Mouse (Mus musculus) hindbrain, embryonic 15.5 days (tissue): ENCODE data around the gene AA986860. TPM values are rescaled to one million over a fixed set of nuclear protein-coding genes. Genes with fewer than 3 reads are reported as not detected.
A peak's percentile ranks its signal among the peaks of the same experiment; 100 is the strongest.

Source experiments
- ATAC-seq: fragments of 200-750 bp; cut with Nextera tagmentation; 2 replicates; pipeline ENCODE4 v1.8.0; 2017; ENCODE audit warnings: low read depth, moderate number of reproducible peaks, moderate TSS enrichment; ENCODE audit not compliant: low FRiP score
- H3K27ac ChIP-seq: fragments of 300-500 bp; sonication (generic); replicated peaks from 2 replicates; pipeline ENCODE4 v1.5.1; 2015; ENCODE audit warnings: mild to moderate bottlenecking, inconsistent platforms
- H3K27me3 ChIP-seq: fragments of 300-500 bp; sonication (generic); 2 replicates; pipeline ENCODE4 v1.6.1; 2015; ENCODE audit warnings: control low read depth, inconsistent platforms
- H3K36me3 ChIP-seq: fragments of 300-500 bp; sonication (generic); 2 replicates; pipeline ENCODE4 v1.6.1; 2015; ENCODE audit warnings: control low read depth, inconsistent platforms
- H3K4me1 ChIP-seq: fragments of 300-500 bp; sonication (generic); replicated peaks from 2 replicates; pipeline ENCODE4 v1.6.1; 2015; ENCODE audit warnings: control low read depth, inconsistent platforms
- H3K4me2 ChIP-seq: fragments of 300-500 bp; sonication (generic); 2 replicates; pipeline ENCODE4 v1.6.1; 2015; ENCODE audit warnings: moderate library complexity, mild to moderate bottlenecking, inconsistent platforms
- H3K4me3 ChIP-seq: fragments of 300-500 bp; sonication (generic); 2 replicates; pipeline ENCODE4 v1.5.1; 2015; ENCODE audit warnings: mild to moderate bottlenecking, inconsistent platforms
- H3K9ac ChIP-seq: fragments of 300-500 bp; sonication (generic); 2 replicates; pipeline ENCODE4 v1.6.1; 2015; ENCODE audit warnings: inconsistent platforms
- H3K9me3 ChIP-seq: fragments of 300-500 bp; sonication (generic); 2 replicates; pipeline ENCODE4 v1.6.1; 2016; ENCODE audit warnings: control low read depth, inconsistent platforms
- WGBS: fragments of 180-500 bp; shearing (Covaris S2); methylation state at CpG from one replicate; pipeline ENCODE4 v1.1.7; 2015; 5-methylcytosine and 5-hydroxymethylcytosine counted together
- polyA plus RNA-seq: library from polyadenylated mRNA; unstranded; fragments of >200 nt; fragmentation: Nextera tagmentation; extraction: Ambion mirVana; gene quantifications from 2 replicates; pipeline ENCODE4 v1.2.1, GENCODE M21; 2015

AA986860 gene
- polyA plus RNA-seq = 0.39 and 0.56 TPM in 2 replicates

GRCm38 (mm10) chr1:130731741-130732337 is at the start of gene AA986860:
AA986860 (plus strand) TSS chr1:130731976.
- Histone ChIP-seq H3K27me3 (no peaks in the 10 kb centered on the region), H3K4me1 (no peaks in the 10 kb centered on the region), H3K9me3 (no peaks in the 10 kb centered on the region), H3K4me3 (no peak within 1 kb of the TSS), H3K36me3 (no peaks in the 10 kb centered on the region), H3K9ac (no peak within 1 kb of the TSS), H3K27ac (no peak within 1 kb of the TSS), H3K4me2 (peak within 1 kb of the TSS; percentile 20; the same call in 1 of the 2 replicates)
- WGBS = 6% methylated on average over 10 of the region's 10 CpGs
- peak; percentile 48; the same call in 1 of the 2 replicates for ATAC-seq

GRCm38 (mm10) chr1:130683905-130684304 is 47.9 kb upstream of the AA986860 start:
- Histone ChIP-seq H3K27ac (no peak overlapping the region), H3K9me3 (no peaks in the 10 kb centered on the region), H3K4me3 (no peak overlapping the region), H3K36me3 (peaks cover 8% of the 10 kb centered on the region; the same call in 1 of the 2 replicates), H3K4me1 (no peaks in the 10 kb centered on the region), H3K27me3 (no peaks in the 10 kb centered on the region), H3K4me2 (no peak overlapping the region), H3K9ac (no peak overlapping the region)
- ATAC-seq = no peak
- 57% methylated on average over 1 of the region's 1 CpGs for WGBS

- no peaks in the 10 kb centered on the region for H3K4me1 ChIP-seq
- H3K4me3 ChIP-seq = no peak overlapping the region
- H3K9ac ChIP-seq = no peak overlapping the region
- H3K27ac ChIP-seq = no peak overlapping the region
- ATAC-seq = no peak
- 92% methylated on average over 5 of the region's 5 CpGs for WGBS
- H3K27me3 ChIP-seq = no peaks in the 10 kb centered on the region
- no peaks in the 10 kb centered on the region for H3K9me3 ChIP-seq
- peaks cover 56% of the 10 kb centered on the region for H3K36me3 ChIP-seq
- H3K4me2 ChIP-seq = no peak overlapping the region
Measured at GRCm38 (mm10) chr1:130698601-130699000, 33.2 kb upstream of the AA986860 start.

GRCm38 (mm10) chr1:130699937-130700633 is 31.7 kb upstream of the AA986860 start:
- ATAC-seq = no peak
- H3K4me2 ChIP-seq = no peak overlapping the region
- H3K27ac ChIP-seq = no peak overlapping the region
- H3K9ac ChIP-seq = no peak overlapping the region
- H3K9me3 ChIP-seq = no peaks in the 10 kb centered on the region
- 94% methylated on average over 10 of the region's 10 CpGs for WGBS
- H3K4me3 ChIP-seq = no peak overlapping the region
- H3K36me3 ChIP-seq = peaks cover 64% of the 10 kb centered on the region
- H3K4me1 ChIP-seq = no peaks in the 10 kb centered on the region
- no peaks in the 10 kb centered on the region for H3K27me3 ChIP-seq

- H3K27ac ChIP-seq = no peak overlapping the region
- H3K9ac ChIP-seq = no peak overlapping the region
- no peaks in the 10 kb centered on the region for H3K9me3 ChIP-seq
- no peaks in the 10 kb centered on the region for H3K4me1 ChIP-seq
- no peak overlapping the region for H3K4me3 ChIP-seq
- H3K4me2 ChIP-seq = no peak overlapping the region
- ATAC-seq = no peak
- H3K27me3 ChIP-seq = no peaks in the 10 kb centered on the region
- WGBS = 96% methylated on average over 11 of the region's 11 CpGs
- peaks cover 71% of the 10 kb centered on the region for H3K36me3 ChIP-seq
Measured at GRCm38 (mm10) chr1:130701976-130702375, 29.8 kb upstream of the AA986860 start.

GRCm38 (mm10) chr1:130703613-130704012 is 28.2 kb upstream of the AA986860 start:
- Histone ChIP-seq H3K9me3 (no peaks in the 10 kb centered on the region), H3K9ac (no peak overlapping the region), H3K4me1 (no peaks in the 10 kb centered on the region), H3K36me3 (peaks cover 73% of the 10 kb centered on the region), H3K4me2 (no peak overlapping the region), H3K27me3 (no peaks in the 10 kb centered on the region), H3K27ac (no peak overlapping the region), H3K4me3 (no peak overlapping the region)
- 85% methylated on average over 2 of the region's 2 CpGs for WGBS
- no peak for ATAC-seq

- Histone ChIP-seq H3K9ac (no peak overlapping the region), H3K4me1 (peaks cover 16% of the 10 kb centered on the region), H3K36me3 (peaks cover 37% of the 10 kb centered on the region), H3K27ac (no peak overlapping the region), H3K9me3 (no peaks in the 10 kb centered on the region), H3K4me3 (no peak overlapping the region), H3K27me3 (no peaks in the 10 kb centered on the region), H3K4me2 (no peak overlapping the region)
- 88% methylated on average over 22 of the region's 22 CpGs for WGBS
- ATAC-seq = no peak
Measured at GRCm38 (mm10) chr1:130710283-130711080, 21.3 kb upstream of the AA986860 start.

GRCm38 (mm10) chr1:130714046-130714445 is 17.7 kb upstream of the AA986860 start:
- 73% methylated on average over 4 of the region's 4 CpGs for WGBS
- H3K9ac ChIP-seq = no peak overlapping the region
- peak overlapping the region; percentile 86; the same call in 1 of the 2 replicates for H3K4me2 ChIP-seq

GRCm38 (mm10) chr1:130715561-130716217 is 16.1 kb upstream of the AA986860 start, which contains the start of gene Gm29427:
Gm29427 (minus strand) TSS chr1:130715799.
- Histone ChIP-seq H3K36me3 (peaks cover 8% of the 10 kb centered on the region), H3K9ac (peak within 1 kb of the TSS; percentile 96), H3K27me3 (no peaks in the 10 kb centered on the region), H3K4me1 (peaks cover 31% of the 10 kb centered on the region), H3K4me3 (peak within 1 kb of the TSS; percentile 93), H3K4me2 (peak within 1 kb of the TSS; percentile 86), H3K27ac (peak within 1 kb of the TSS; percentile 88), H3K9me3 (no peaks in the 10 kb centered on the region)
- peak; percentile 96 for ATAC-seq
- under 1% methylated on average over 38 of the region's 38 CpGs for WGBS

More at GRCm38 (mm10) chr1:130714046-130714445, 17.7 kb upstream of the AA986860 start:
- H3K4me3 ChIP-seq = no peak overlapping the region
- H3K9me3 ChIP-seq = no peaks in the 10 kb centered on the region
- no peak for ATAC-seq
- no peak overlapping the region for H3K27ac ChIP-seq
- H3K27me3 ChIP-seq = no peaks in the 10 kb centered on the region
- H3K36me3 ChIP-seq = peaks cover 9% of the 10 kb centered on the region
- H3K4me1 ChIP-seq = peaks cover 26% of the 10 kb centered on the region

GRCm38 (mm10) chr1:130716218-130716512 is 15.6 kb upstream of the AA986860 start:
- H3K36me3 ChIP-seq = peaks cover 5% of the 10 kb centered on the region
- H3K27me3 ChIP-seq = no peaks in the 10 kb centered on the region
- H3K9me3 ChIP-seq = no peaks in the 10 kb centered on the region
- peak overlapping the region; percentile 93 for H3K4me3 ChIP-seq
- ATAC-seq = peak; percentile 6; the same call in 1 of the 2 replicates
- peak overlapping the region; percentile 86 for H3K4me2 ChIP-seq
- peaks cover 34% of the 10 kb centered on the region for H3K4me1 ChIP-seq
- H3K27ac ChIP-seq = peak overlapping the region; percentile 88
- 0% methylated on average over 3 of the region's 3 CpGs for WGBS
- H3K9ac ChIP-seq = peak overlapping the region; percentile 96

GRCm38 (mm10) chr1:130716513-130717290 is 15.1 kb upstream of the AA986860 start:
- H3K27me3 ChIP-seq = no peaks in the 10 kb centered on the region
- H3K9me3 ChIP-seq = no peaks in the 10 kb centered on the region
- peaks cover 35% of the 10 kb centered on the region for H3K4me1 ChIP-seq
- peak overlapping the region; percentile 88 for H3K27ac ChIP-seq
- H3K36me3 ChIP-seq = 0 out of 2 replicates have a peak, but pooled peaks cover 2% of the 10 kb centered on the region
- peak overlapping the region; percentile 86 for H3K4me2 ChIP-seq
- WGBS = under 1% methylated on average over 41 of the region's 42 CpGs
- H3K9ac ChIP-seq = peak overlapping the region; percentile 96
- peak; percentile 14; the same call in 1 of the 2 replicates for ATAC-seq
- peak overlapping the region; percentile 93 for H3K4me3 ChIP-seq
